Mouse (Mus musculus): ENCODE measurements around the gene Trabd2b. TPM values are rescaled to one million over a fixed set of nuclear protein-coding genes. Genes with fewer than 3 reads are reported as not detected.

Gene Trabd2b
- polyA plus RNA-seq, 1 experiment from 2014 or later, result 1.8 TPM

- Histone ChIP-seq H3K9ac (replicated peaks) (no peak overlapping the region), H3K9me3 (no peaks in the 10 kb centered on the region), H3K27ac (replicated peaks) (no peak overlapping the region), H3K4me3 (no peak overlapping the region), H3K36me3 (no peaks in the 10 kb centered on the region), H3K4me2 (replicated peaks) (no peak overlapping the region), H3K4me1 (peaks cover 5% of the 10 kb centered on the region), H3K27me3 (no peaks in the 10 kb centered on the region)
- no peak for ATAC-seq (ENCODE audit: low FRiP score, low read depth)
- WGBS, result 88% methylated on average over 3 of the region's 3 CpGs
Observed at GRCm38 (mm10) chr4:114454495-114455186, 48.1 kb downstream of the Trabd2b start.

GRCm38 (mm10) chr4:114457111-114457510, 50.6 kb downstream of the Trabd2b start:
- Histone ChIP-seq H3K9me3 (no peaks in the 10 kb centered on the region), H3K27me3 (no peaks in the 10 kb centered on the region), H3K27ac (replicated peaks) (no peak overlapping the region), H3K4me2 (replicated peaks) (no peak overlapping the region), H3K4me3 (no peak overlapping the region), H3K36me3 (no peaks in the 10 kb centered on the region), H3K9ac (replicated peaks) (no peak overlapping the region), H3K4me1 (peaks cover 8% of the 10 kb centered on the region)
- 91% methylated on average over 2 of the region's 2 CpGs for WGBS
- no peak for ATAC-seq (ENCODE audit: low FRiP score, low read depth)

- Histone ChIP-seq H3K36me3 (no peaks in the 10 kb centered on the region), H3K4me2 (replicated peaks) (no peak overlapping the region), H3K4me3 (no peak overlapping the region), H3K9ac (replicated peaks) (no peak overlapping the region), H3K4me1 (peaks cover 8% of the 10 kb centered on the region), H3K27me3 (no peaks in the 10 kb centered on the region), H3K9me3 (no peaks in the 10 kb centered on the region), H3K27ac (replicated peaks) (peak overlapping the region; percentile 25; the same call in 1 of the 2 replicates)
- ATAC-seq (ENCODE audit: low FRiP score, low read depth), result peak; percentile 63
- WGBS, result 12% methylated on average over 5 of the region's 5 CpGs
Observed at GRCm38 (mm10) chr4:114459591-114459990, 53.1 kb downstream of the Trabd2b start.

GRCm38 (mm10) chr4:114460401-114460800, 53.9 kb downstream of the Trabd2b start:
- no peak for ATAC-seq (ENCODE audit: low FRiP score, low read depth)
- Histone ChIP-seq H3K4me1 (peaks cover 8% of the 10 kb centered on the region), H3K27me3 (no peaks in the 10 kb centered on the region), H3K27ac (replicated peaks) (no peak overlapping the region), H3K4me2 (replicated peaks) (no peak overlapping the region), H3K9me3 (no peaks in the 10 kb centered on the region), H3K9ac (replicated peaks) (no peak overlapping the region), H3K4me3 (no peak overlapping the region), H3K36me3 (no peaks in the 10 kb centered on the region)
- WGBS, result 80% methylated on average over 5 of the region's 5 CpGs

GRCm38 (mm10) chr4:114461093-114461492, 54.6 kb downstream of the Trabd2b start:
- ATAC-seq (ENCODE audit: low FRiP score, low read depth), result no peak
- H3K4me3 ChIP-seq, result no peak overlapping the region
- H3K36me3 ChIP-seq, result no peaks in the 10 kb centered on the region
- H3K9ac ChIP-seq (replicated peaks), result no peak overlapping the region
- H3K4me2 ChIP-seq (replicated peaks), result no peak overlapping the region
- WGBS, result 68% methylated on average over 5 of the region's 5 CpGs
- no peaks in the 10 kb centered on the region for H3K9me3 ChIP-seq
- peaks cover 8% of the 10 kb centered on the region for H3K4me1 ChIP-seq
- H3K27ac ChIP-seq (replicated peaks), result no peak overlapping the region
- no peaks in the 10 kb centered on the region for H3K27me3 ChIP-seq

GRCm38 (mm10) chr4:114465641-114466040, 59.1 kb downstream of the Trabd2b start:
- Histone ChIP-seq H3K9ac (replicated peaks) (no peak overlapping the region), H3K27me3 (no peaks in the 10 kb centered on the region), H3K4me2 (replicated peaks) (no peak overlapping the region), H3K36me3 (no peaks in the 10 kb centered on the region), H3K4me3 (no peak overlapping the region), H3K27ac (replicated peaks) (no peak overlapping the region), H3K9me3 (no peaks in the 10 kb centered on the region), H3K4me1 (peaks cover 10% of the 10 kb centered on the region; the same call in 1 of the 2 replicates)
- no peak for ATAC-seq (ENCODE audit: low FRiP score, low read depth)
- WGBS, result 90% methylated on average over 2 of the region's 2 CpGs

- no peaks in the 10 kb centered on the region for H3K36me3 ChIP-seq
- no peak for ATAC-seq (ENCODE audit: low FRiP score, low read depth)
- peaks cover 10% of the 10 kb centered on the region; the same call in 1 of the 2 replicates for H3K4me1 ChIP-seq
- 82% methylated on average over 6 of the region's 6 CpGs for WGBS
- H3K4me2 ChIP-seq (replicated peaks), result no peak overlapping the region
- no peak overlapping the region for H3K4me3 ChIP-seq
- no peaks in the 10 kb centered on the region for H3K9me3 ChIP-seq
- H3K27me3 ChIP-seq, result no peaks in the 10 kb centered on the region
- no peak overlapping the region for H3K27ac ChIP-seq (replicated peaks)
- no peak overlapping the region for H3K9ac ChIP-seq (replicated peaks)
Observed at GRCm38 (mm10) chr4:114467371-114468094, 61.0 kb downstream of the Trabd2b start.

- H3K36me3 ChIP-seq, result no peaks in the 10 kb centered on the region
- H3K4me3 ChIP-seq, result no peak overlapping the region
- H3K4me1 ChIP-seq, result peaks cover 10% of the 10 kb centered on the region; the same call in 1 of the 2 replicates
- H3K9me3 ChIP-seq, result no peaks in the 10 kb centered on the region
- no peak overlapping the region for H3K4me2 ChIP-seq (replicated peaks)
- no peak overlapping the region for H3K27ac ChIP-seq (replicated peaks)
- no peak for ATAC-seq (ENCODE audit: low FRiP score, low read depth)
- WGBS, result 62% methylated on average over 7 of the region's 7 CpGs
- no peaks in the 10 kb centered on the region for H3K27me3 ChIP-seq
- no peak overlapping the region for H3K9ac ChIP-seq (replicated peaks)
Observed at GRCm38 (mm10) chr4:114468095-114468429, 61.5 kb downstream of the Trabd2b start.

- Histone ChIP-seq H3K36me3 (no peaks in the 10 kb centered on the region), H3K4me1 (peaks cover 10% of the 10 kb centered on the region; the same call in 1 of the 2 replicates), H3K27ac (replicated peaks) (no peak overlapping the region), H3K27me3 (no peaks in the 10 kb centered on the region), H3K4me3 (no peak overlapping the region), H3K9ac (replicated peaks) (no peak overlapping the region), H3K9me3 (no peaks in the 10 kb centered on the region), H3K4me2 (replicated peaks) (no peak overlapping the region)
- ATAC-seq (ENCODE audit: low FRiP score, low read depth), result no peak
- WGBS, result 61% methylated on average over 1 of the region's 1 CpGs
Observed at GRCm38 (mm10) chr4:114469881-114470280, 63.4 kb downstream of the Trabd2b start.

GRCm38 (mm10) chr4:114472143-114472542, 65.6 kb downstream of the Trabd2b start:
- Histone ChIP-seq H3K9me3 (no peaks in the 10 kb centered on the region), H3K36me3 (no peaks in the 10 kb centered on the region), H3K4me2 (replicated peaks) (no peak overlapping the region), H3K4me1 (peaks cover 12% of the 10 kb centered on the region), H3K27ac (replicated peaks) (no peak overlapping the region), H3K9ac (replicated peaks) (no peak overlapping the region), H3K27me3 (no peaks in the 10 kb centered on the region), H3K4me3 (no peak overlapping the region)
- no peak; the same call in 1 of the 2 replicates for ATAC-seq (ENCODE audit: low FRiP score, low read depth)
- WGBS, result 76% methylated on average over 5 of the region's 5 CpGs

GRCm38 (mm10) chr4:114476316-114476715, 69.8 kb downstream of the Trabd2b start:
- Histone ChIP-seq H3K4me2 (replicated peaks) (no peak overlapping the region), H3K36me3 (no peaks in the 10 kb centered on the region), H3K27ac (replicated peaks) (no peak overlapping the region), H3K9me3 (no peaks in the 10 kb centered on the region), H3K9ac (replicated peaks) (no peak overlapping the region), H3K4me3 (no peak overlapping the region), H3K4me1 (peaks cover 9% of the 10 kb centered on the region), H3K27me3 (no peaks in the 10 kb centered on the region)
- no peak for ATAC-seq (ENCODE audit: low FRiP score, low read depth)
- WGBS, result 89% methylated on average over 3 of the region's 3 CpGs

- no peak overlapping the region for H3K4me3 ChIP-seq
- ATAC-seq (ENCODE audit: low FRiP score, low read depth), result peak; percentile 76
- peak overlapping the region; percentile 60 for H3K27ac ChIP-seq (replicated peaks)
- peaks cover 14% of the 10 kb centered on the region for H3K4me1 ChIP-seq
- no peak overlapping the region for H3K4me2 ChIP-seq (replicated peaks)
- no peaks in the 10 kb centered on the region for H3K9me3 ChIP-seq
- H3K27me3 ChIP-seq, result no peaks in the 10 kb centered on the region
- no peaks in the 10 kb centered on the region for H3K36me3 ChIP-seq
- no peak overlapping the region for H3K9ac ChIP-seq (replicated peaks)
- WGBS, result 38% methylated on average over 11 of the region's 11 CpGs
Observed at GRCm38 (mm10) chr4:114477082-114477771, 70.7 kb downstream of the Trabd2b start.

Data from midbrain, embryonic 12.5 days (tissue).